Mouse (Mus musculus) neural tube, embryonic 15.5 days (tissue): ENCODE measurements around the gene Fsip2. TPM values are rescaled to one million over a fixed set of nuclear protein-coding genes. Genes with fewer than 3 reads are reported as not detected.

ENCODE experiments used
- ATAC-seq: fragments of 200-750 bp; cut with Nextera tagmentation; 2 replicates; pipeline ENCODE4 v1.8.0; 2017; ENCODE audit warnings: mild to moderate bottlenecking, moderate TSS enrichment, moderate library complexity; ENCODE audit not compliant: low FRiP score
- H3K27ac ChIP-seq: fragments of 300-500 bp; sonication (generic); replicated peaks from 2 replicates; pipeline ENCODE4 v1.5.1; 2015; ENCODE audit warnings: mild to moderate bottlenecking, inconsistent platforms
- H3K27me3 ChIP-seq: fragments of 300-500 bp; sonication (generic); replicated peaks from 2 replicates; pipeline ENCODE4 v1.6.1; 2015; ENCODE audit warnings: inconsistent platforms
- H3K36me3 ChIP-seq: fragments of 300-500 bp; sonication (generic); 2 replicates; pipeline ENCODE4 v1.6.1; 2015; ENCODE audit warnings: inconsistent platforms
- H3K4me1 ChIP-seq: fragments of 300-500 bp; sonication (generic); 2 replicates; pipeline ENCODE4 v1.6.1; 2015; ENCODE audit warnings: inconsistent platforms
- H3K4me2 ChIP-seq: fragments of 300-500 bp; sonication (generic); 2 replicates; pipeline ENCODE4 v1.6.1; 2015; ENCODE audit warnings: inconsistent platforms, mild to moderate bottlenecking, moderate library complexity
- H3K4me3 ChIP-seq: fragments of 300-500 bp; sonication (generic); replicated peaks from 2 replicates; pipeline ENCODE4 v1.5.1; 2015; ENCODE audit warnings: mild to moderate bottlenecking, inconsistent platforms
- H3K9ac ChIP-seq: fragments of 300-500 bp; sonication (generic); replicated peaks from 2 replicates; pipeline ENCODE4 v1.6.1; 2015; ENCODE audit warnings: mild to moderate bottlenecking, inconsistent platforms
- H3K9me3 ChIP-seq: fragments of 300-500 bp; sonication (generic); replicated peaks from 2 replicates; pipeline ENCODE4 v1.6.1; 2016; ENCODE audit warnings: inconsistent platforms
- WGBS: fragments of 180-500 bp; shearing (Covaris S2); methylation state at CpG from one replicate; pipeline ENCODE4 v1.1.7; 2015; ENCODE audit warnings: mixed read lengths; 5-methylcytosine and 5-hydroxymethylcytosine counted together
- polyA plus RNA-seq: library from polyadenylated mRNA; unstranded; fragments of >200 nt; fragmentation: Nextera tagmentation; extraction: Ambion mirVana; gene quantifications from 2 replicates; pipeline ENCODE4 v1.2.1, GENCODE M21; 2015

Gene Fsip2
- polyA plus RNA-seq: not detected in 2 replicates

DNA sequence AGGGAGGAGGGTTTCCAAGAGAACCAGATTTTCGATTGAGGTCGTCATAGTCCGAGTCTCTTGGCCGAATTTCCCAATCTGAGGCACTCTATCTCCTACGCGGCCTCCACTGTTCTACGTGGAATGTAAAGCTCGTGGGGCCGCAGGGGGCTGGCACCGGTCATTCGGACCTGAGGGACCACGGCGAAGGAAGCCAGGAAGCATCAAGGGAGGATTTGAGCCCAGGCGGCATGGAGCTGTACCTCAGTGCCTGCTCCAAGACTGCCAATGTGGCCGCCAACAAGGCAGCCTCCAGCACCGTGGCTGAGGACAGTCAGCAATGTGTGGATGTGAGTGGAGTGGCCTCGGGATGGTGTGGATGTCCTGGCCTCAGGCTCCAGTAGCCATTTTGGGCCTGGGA, at the start of gene Fsip2:
Gene Fsip2, plus strand, starts transcription at position 163 of the 400 bp plus-strand sequence.
- ATAC-seq: no peak
- 96% methylated on average over 17 of the region's 17 CpGs for WGBS
- no peak within 1 kb of the TSS for H3K4me2 ChIP-seq

GRCm38 (mm10) chr2:82963443-82963842, 20.0 kb downstream of the Fsip2 start:
- no peaks in the 10 kb centered on the region for H3K36me3 ChIP-seq
- H3K27ac ChIP-seq: no peak overlapping the region
- H3K4me2 ChIP-seq: no peak overlapping the region
- WGBS: 86% methylated on average over 3 of the region's 3 CpGs
- no peak for ATAC-seq
- no peak overlapping the region for H3K4me3 ChIP-seq
- no peaks in the 10 kb centered on the region for H3K27me3 ChIP-seq
- H3K4me1 ChIP-seq: no peaks in the 10 kb centered on the region
- no peaks in the 10 kb centered on the region for H3K9me3 ChIP-seq
- no peak overlapping the region for H3K9ac ChIP-seq

More for the DNA sequence above, at the start of gene Fsip2:
- no peak within 1 kb of the TSS for H3K27ac ChIP-seq
- no peak within 1 kb of the TSS for H3K4me3 ChIP-seq
- H3K9me3 ChIP-seq: no peaks in the 10 kb centered on the region
- no peaks in the 10 kb centered on the region for H3K4me1 ChIP-seq
- H3K9ac ChIP-seq: no peak within 1 kb of the TSS
- H3K36me3 ChIP-seq: no peaks in the 10 kb centered on the region
- no peaks in the 10 kb centered on the region for H3K27me3 ChIP-seq

DNA sequence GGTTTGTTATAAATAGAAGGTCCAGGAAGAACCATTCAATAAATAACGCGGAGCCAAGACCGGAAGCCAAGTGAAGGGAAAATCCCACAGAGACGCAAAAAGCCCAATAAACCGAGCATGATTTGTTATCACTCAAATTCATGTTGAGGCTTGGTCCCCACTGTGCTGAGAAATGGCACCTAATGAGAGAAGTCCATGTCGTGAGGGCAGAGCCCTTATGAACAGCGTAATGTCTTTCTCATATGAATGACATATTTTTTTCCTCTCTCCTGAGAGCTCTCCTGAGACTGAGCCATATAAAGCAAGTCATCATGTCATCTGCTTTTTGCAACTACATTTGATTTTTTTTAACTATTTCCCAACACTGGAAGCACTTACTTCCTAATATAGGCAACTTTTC, 82.4 kb downstream of the Fsip2 start:
- Histone ChIP-seq H3K4me3 (no peak overlapping the region), H3K4me2 (no peak overlapping the region), H3K4me1 (no peaks in the 10 kb centered on the region), H3K9ac (no peak overlapping the region), H3K9me3 (no peaks in the 10 kb centered on the region), H3K36me3 (no peaks in the 10 kb centered on the region), H3K27me3 (no peaks in the 10 kb centered on the region), H3K27ac (no peak overlapping the region)
- WGBS: 66% methylated on average over 7 of the region's 7 CpGs
- no peak for ATAC-seq

- Histone ChIP-seq H3K9me3 (no peaks in the 10 kb centered on the region), H3K4me2 (no peak overlapping the region)
- no peak for ATAC-seq
Measured at GRCm38 (mm10) chr2:83052914-83053690, 109.7 kb downstream of the Fsip2 start.

More at GRCm38 (mm10) chr2:83052914-83053690, 109.7 kb downstream of the Fsip2 start:
- 72% methylated on average over 5 of the region's 5 CpGs for WGBS
- Histone ChIP-seq H3K9ac (no peak overlapping the region), H3K27me3 (no peaks in the 10 kb centered on the region), H3K36me3 (no peaks in the 10 kb centered on the region), H3K4me1 (no peaks in the 10 kb centered on the region), H3K4me3 (no peak overlapping the region), H3K27ac (no peak overlapping the region)
